Mouse (Mus musculus): ENCODE results near the gene Tenm4. TPM values are rescaled to one million over a fixed set of nuclear protein-coding genes. Genes with fewer than 3 reads are reported as not detected.

Gene Tenm4
- polyA plus RNA-seq, 1 experiment from 2014 or later: 5.0 TPM

DNA sequence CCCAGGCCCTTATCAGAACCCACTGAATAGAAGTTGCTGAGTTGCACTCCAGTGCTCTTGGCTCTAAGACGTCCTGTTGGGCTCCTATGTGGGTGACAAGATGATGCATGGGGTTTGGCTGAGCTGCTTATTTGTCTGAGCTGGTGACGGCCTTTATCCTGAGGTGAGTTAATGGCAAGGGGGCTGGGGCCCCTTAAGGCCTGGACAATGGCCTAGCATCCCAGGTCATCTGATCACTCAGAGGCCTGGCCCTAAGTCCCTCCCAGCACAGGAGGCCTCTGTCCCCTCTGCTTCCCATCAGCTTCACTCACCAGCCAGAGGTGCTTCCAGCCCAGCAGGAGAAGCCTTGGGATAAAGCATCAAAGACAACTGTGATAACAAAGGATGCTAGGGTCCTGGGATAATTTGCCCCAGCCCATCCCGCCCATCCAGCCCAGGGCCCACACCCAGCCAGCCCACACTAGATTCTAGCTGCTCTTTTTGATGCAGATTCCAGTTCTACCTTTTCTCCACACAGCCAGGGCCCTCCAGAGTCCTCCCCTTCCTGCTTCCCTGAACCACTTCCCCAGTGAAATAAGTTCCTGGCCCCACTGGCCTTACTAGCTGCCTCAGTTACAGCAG, 484.2 kb downstream of the Tenm4 start:
- no peaks in the 10 kb centered on the region for H3K9me3 ChIP-seq (ENCODE audit: low read length)
- no peak for ATAC-seq
- H3K36me3 ChIP-seq (ENCODE audit: insufficient read depth, low read length): no peaks in the 10 kb centered on the region
- no peaks in the 10 kb centered on the region for H3K27me3 ChIP-seq (replicated peaks; ENCODE audit: insufficient read depth, low read length)
- no peaks in the 10 kb centered on the region for H3K4me1 ChIP-seq (ENCODE audit: insufficient read depth, low read depth, low read length)
- DNase-seq (ENCODE audit: low spot score): no peak
- H3K9ac ChIP-seq (replicated peaks; ENCODE audit: low read depth): no peak overlapping the region
- no peak overlapping the region for H3K27ac ChIP-seq (ENCODE audit: low read length)
- TF ChIP-seq EP300 (IDR thresholded peaks at IDR 0.05) (no peak), CTCF (IDR thresholded peaks at IDR 0.05) (no peak)
- H3K4me2 ChIP-seq (replicated peaks; ENCODE audit: low read depth, low read length): no peak overlapping the region
- no peak overlapping the region for H3K4me3 ChIP-seq (ENCODE audit: low read depth, low read length)
- WGBS: 61% methylated on average over 3 of the region's 3 CpGs

GRCm38 (mm10) chr7:96657101-96657830, 486.2 kb downstream of the Tenm4 start:
- DNase-seq (ENCODE audit: low spot score) (no peak), ATAC-seq (no peak)
- Histone ChIP-seq H3K27ac (ENCODE audit: low read length) (no peak overlapping the region), H3K9ac (replicated peaks; ENCODE audit: low read depth) (no peak overlapping the region), H3K4me2 (replicated peaks; ENCODE audit: low read depth, low read length) (no peak overlapping the region), H3K4me1 (ENCODE audit: insufficient read depth, low read depth, low read length) (peaks cover 7% of the 10 kb centered on the region; the same call in 1 of the 2 replicates), H3K27me3 (replicated peaks; ENCODE audit: insufficient read depth, low read length) (no peaks in the 10 kb centered on the region), H3K9me3 (ENCODE audit: low read length) (no peaks in the 10 kb centered on the region), H3K4me3 (ENCODE audit: low read depth, low read length) (no peak overlapping the region), H3K36me3 (ENCODE audit: insufficient read depth, low read length) (no peaks in the 10 kb centered on the region)
- 20% methylated on average over 13 of the region's 13 CpGs for WGBS
- TF ChIP-seq EP300 (IDR thresholded peaks at IDR 0.05) (no peak), CTCF (IDR thresholded peaks at IDR 0.05) (no peak)

DNA sequence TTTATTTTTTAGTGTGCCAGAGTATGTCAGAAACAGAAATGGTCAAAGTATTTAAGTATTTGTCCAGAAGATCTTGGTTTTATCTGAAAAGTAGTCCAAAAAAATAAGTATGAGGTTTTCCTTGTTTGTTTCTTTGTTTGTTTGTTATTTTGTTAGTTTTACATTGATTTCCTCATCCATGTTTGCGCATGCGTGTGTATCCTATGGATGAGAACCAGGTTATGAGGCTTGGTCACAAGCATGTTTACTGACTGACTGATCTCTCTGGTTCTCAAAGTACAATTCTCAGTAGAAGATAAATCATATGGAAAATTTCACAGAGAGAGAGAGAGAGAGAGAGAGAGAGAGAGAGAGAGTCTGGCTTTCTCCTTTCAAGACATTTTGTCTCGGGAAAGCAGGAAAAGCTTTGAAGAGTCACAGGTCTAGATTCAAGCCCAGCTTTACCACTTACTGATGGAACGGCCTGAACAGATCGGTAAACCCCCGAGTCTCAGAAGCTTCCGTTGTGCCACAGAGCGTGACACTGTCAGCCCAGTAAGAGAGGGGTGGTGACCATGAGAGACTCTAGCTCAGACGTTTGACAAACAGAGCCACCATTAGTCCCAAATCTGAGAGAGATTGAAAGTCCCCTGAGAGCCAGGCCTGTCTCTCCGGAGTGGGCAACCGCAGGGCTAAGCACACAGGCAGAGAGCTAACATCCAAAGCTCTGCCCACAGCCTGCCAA, 487.0 kb downstream of the Tenm4 start:
- no peak for ATAC-seq
- Histone ChIP-seq H3K27ac (ENCODE audit: low read length) (no peak overlapping the region), H3K36me3 (ENCODE audit: insufficient read depth, low read length) (no peaks in the 10 kb centered on the region), H3K9me3 (ENCODE audit: low read length) (no peaks in the 10 kb centered on the region), H3K4me1 (ENCODE audit: insufficient read depth, low read depth, low read length) (peaks cover 7% of the 10 kb centered on the region; the same call in 1 of the 2 replicates), H3K9ac (replicated peaks; ENCODE audit: low read depth) (no peak overlapping the region), H3K27me3 (replicated peaks; ENCODE audit: insufficient read depth, low read length) (no peaks in the 10 kb centered on the region), H3K4me3 (ENCODE audit: low read depth, low read length) (no peak overlapping the region), H3K4me2 (replicated peaks; ENCODE audit: low read depth, low read length) (no peak overlapping the region)
- WGBS: 63% methylated on average over 11 of the region's 11 CpGs
- TF ChIP-seq CTCF (IDR thresholded peaks at IDR 0.05): no peak
- DNase-seq (ENCODE audit: low spot score): no peak

DNA sequence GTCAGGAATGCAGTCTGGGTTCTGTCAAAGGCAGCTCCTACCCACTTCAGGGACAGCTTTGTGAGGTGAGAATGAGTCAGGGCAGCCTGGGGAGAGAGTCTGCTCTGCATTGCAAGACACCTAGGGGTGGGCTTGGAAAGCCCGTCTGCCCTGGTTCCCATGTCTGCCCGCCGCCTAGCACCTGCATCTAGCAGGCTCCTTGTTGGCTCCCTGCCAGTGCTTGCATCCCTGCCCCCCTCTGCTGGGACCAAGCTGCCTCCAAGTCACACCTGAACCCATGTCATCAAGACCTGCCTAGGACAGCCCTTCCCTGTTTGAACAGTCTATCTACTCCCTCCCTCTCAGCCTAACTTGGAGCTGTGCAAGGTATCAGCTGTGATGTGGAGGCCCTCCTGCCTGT, 489.9 kb downstream of the Tenm4 start:
- WGBS: 26% methylated on average over 3 of the region's 3 CpGs
- H3K27ac ChIP-seq (ENCODE audit: low read length): no peak overlapping the region
- H3K27me3 ChIP-seq (replicated peaks; ENCODE audit: insufficient read depth, low read length): no peaks in the 10 kb centered on the region
- H3K9ac ChIP-seq (replicated peaks; ENCODE audit: low read depth): no peak overlapping the region
- no peak overlapping the region for H3K4me3 ChIP-seq (ENCODE audit: low read depth, low read length)
- H3K4me2 ChIP-seq (replicated peaks; ENCODE audit: low read depth, low read length): no peak overlapping the region
- H3K9me3 ChIP-seq (ENCODE audit: low read length): no peaks in the 10 kb centered on the region
- DNase-seq (ENCODE audit: low spot score): peak; percentile 66
- TF ChIP-seq CTCF (IDR thresholded peaks at IDR 0.05) (no peak), EP300 (IDR thresholded peaks at IDR 0.05) (peak; percentile 53)
- no peaks in the 10 kb centered on the region for H3K36me3 ChIP-seq (ENCODE audit: insufficient read depth, low read length)
- H3K4me1 ChIP-seq (ENCODE audit: insufficient read depth, low read depth, low read length): peaks cover 7% of the 10 kb centered on the region; the same call in 1 of the 2 replicates
- ATAC-seq: peak; percentile 78

- Histone ChIP-seq H3K9ac (replicated peaks; ENCODE audit: low read depth) (no peak overlapping the region), H3K4me1 (ENCODE audit: insufficient read depth, low read depth, low read length) (peaks cover 7% of the 10 kb centered on the region; the same call in 1 of the 2 replicates), H3K36me3 (ENCODE audit: insufficient read depth, low read length) (no peaks in the 10 kb centered on the region), H3K4me3 (ENCODE audit: low read depth, low read length) (no peak overlapping the region), H3K27ac (ENCODE audit: low read length) (no peak overlapping the region; the same call in 1 of the 2 replicates), H3K9me3 (ENCODE audit: low read length) (no peaks in the 10 kb centered on the region), H3K27me3 (replicated peaks; ENCODE audit: insufficient read depth, low read length) (no peaks in the 10 kb centered on the region), H3K4me2 (replicated peaks; ENCODE audit: low read depth, low read length) (no peak overlapping the region)
- DNase-seq (ENCODE audit: low spot score) (peak; percentile 49), ATAC-seq (peak; percentile 43)
- no peak for TF ChIP-seq CTCF (IDR thresholded peaks at IDR 0.05)
- TF ChIP-seq EP300 (IDR thresholded peaks at IDR 0.05): no peak
- 35% methylated on average over 12 of the region's 12 CpGs for WGBS
Measured at GRCm38 (mm10) chr7:96661352-96662169, 490.5 kb downstream of the Tenm4 start.

All from lung, postnatal 0 days (tissue).